Mouse (Mus musculus): ENCODE measurements around the gene Tmem167. TPM values are rescaled to one million over a fixed set of nuclear protein-coding genes. Genes with fewer than 3 reads are reported as not detected.
"Not testable (repeated sequence)": the region's sequence is repeated elsewhere in the genome, so short reads cannot be mapped to it uniquely, and the experiment has no call there.

Tmem167 gene
- polyA plus RNA-seq (2015; fragmentation: Nextera tagmentation; extraction: Ambion mirVana): 64.4 and 66.1 TPM in 2 replicates

- H3K4me3 ChIP-seq (replicated peaks): peak within 1 kb of the TSS; percentile 94
- no peaks in the 10 kb centered on the region for H3K4me1 ChIP-seq
- ATAC-seq (ENCODE audit: insufficient number of reproducible peaks, low FRiP score, low TSS enrichment, low read depth): peak; percentile 100
- peak within 1 kb of the TSS; percentile 93 for H3K27ac ChIP-seq (replicated peaks)
- H3K9me3 ChIP-seq (replicated peaks): no peaks in the 10 kb centered on the region
- H3K27me3 ChIP-seq: no peaks in the 10 kb centered on the region
- H3K9ac ChIP-seq: peak within 1 kb of the TSS; percentile 91
- WGBS: 3% methylated on average over 41 of the region's 41 CpGs
- peak within 1 kb of the TSS; percentile 89 for H3K4me2 ChIP-seq (replicated peaks)
- H3K36me3 ChIP-seq: no peaks in the 10 kb centered on the region
These were observed at the start of gene Tmem167, which contains the start of gene Xrcc4 for GRCm38 (mm10) chr13:90088962-90089824. Gene Tmem167, plus strand, starts transcription at chr13:90089123. Gene Xrcc4, minus strand, starts transcription at chr13:90089608.

- H3K36me3 ChIP-seq: no peaks in the 10 kb centered on the region
- H3K9me3 ChIP-seq (replicated peaks): no peaks in the 10 kb centered on the region
- no peak overlapping the region for H3K9ac ChIP-seq
- H3K27me3 ChIP-seq: no peaks in the 10 kb centered on the region
- WGBS: 26% methylated on average over 2 of the region's 2 CpGs
- no peak overlapping the region for H3K27ac ChIP-seq (replicated peaks)
- no peaks in the 10 kb centered on the region for H3K4me1 ChIP-seq
- H3K4me2 ChIP-seq (replicated peaks): no peak overlapping the region
- no peak overlapping the region for H3K4me3 ChIP-seq (replicated peaks)
- no peak for ATAC-seq (ENCODE audit: insufficient number of reproducible peaks, low FRiP score, low TSS enrichment, low read depth)
These were observed 49.3 kb upstream of the Tmem167 start for GRCm38 (mm10) chr13:90039613-90040012.

- no peak overlapping the region for H3K4me2 ChIP-seq (replicated peaks)
- no peaks in the 10 kb centered on the region for H3K4me1 ChIP-seq
- 79% methylated on average over 6 of the region's 6 CpGs for WGBS
- no peak overlapping the region for H3K9ac ChIP-seq
- no peak for ATAC-seq (ENCODE audit: insufficient number of reproducible peaks, low FRiP score, low TSS enrichment, low read depth)
- H3K36me3 ChIP-seq: no peaks in the 10 kb centered on the region
- H3K4me3 ChIP-seq (replicated peaks): no peak overlapping the region
- no peaks in the 10 kb centered on the region for H3K27me3 ChIP-seq
- H3K27ac ChIP-seq (replicated peaks): no peak overlapping the region
- H3K9me3 ChIP-seq (replicated peaks): no peaks in the 10 kb centered on the region
These were observed 37.2 kb upstream of the Tmem167 start for GRCm38 (mm10) chr13:90051735-90052134.

- 61% methylated on average over 3 of the region's 3 CpGs for WGBS
These were observed 36.5 kb upstream of the Tmem167 start for GRCm38 (mm10) chr13:90052408-90052807.

GRCm38 (mm10) chr13:90061877-90062276 is 27.0 kb upstream of the Tmem167 start:
- Histone ChIP-seq H3K36me3 (no peaks in the 10 kb centered on the region), H3K9ac (no peak overlapping the region), H3K4me1 (no peaks in the 10 kb centered on the region), H3K27me3 (no peaks in the 10 kb centered on the region), H3K4me2 (replicated peaks) (no peak overlapping the region), H3K9me3 (replicated peaks) (no peaks in the 10 kb centered on the region), H3K4me3 (replicated peaks) (no peak overlapping the region), H3K27ac (replicated peaks) (no peak overlapping the region)
- WGBS: 85% methylated on average over 1 of the region's 1 CpGs
- no peak for ATAC-seq (ENCODE audit: insufficient number of reproducible peaks, low FRiP score, low TSS enrichment, low read depth)

More at GRCm38 (mm10) chr13:90052408-90052807, 36.5 kb upstream of the Tmem167 start:
- Histone ChIP-seq H3K4me2 (replicated peaks) (no peak overlapping the region), H3K4me1 (no peaks in the 10 kb centered on the region), H3K27ac (replicated peaks) (no peak overlapping the region), H3K9me3 (replicated peaks) (no peaks in the 10 kb centered on the region), H3K4me3 (replicated peaks) (no peak overlapping the region), H3K36me3 (no peaks in the 10 kb centered on the region), H3K9ac (no peak overlapping the region), H3K27me3 (no peaks in the 10 kb centered on the region)
- ATAC-seq (ENCODE audit: insufficient number of reproducible peaks, low FRiP score, low TSS enrichment, low read depth): no peak

- H3K9ac ChIP-seq: peak overlapping the region; percentile 91
- peak; percentile 74 for ATAC-seq (ENCODE audit: insufficient number of reproducible peaks, low FRiP score, low TSS enrichment, low read depth)
- H3K4me3 ChIP-seq (replicated peaks): peak overlapping the region; percentile 94
- H3K27ac ChIP-seq (replicated peaks): peak overlapping the region; percentile 93
- no peaks in the 10 kb centered on the region for H3K9me3 ChIP-seq (replicated peaks)
- peak overlapping the region; percentile 89 for H3K4me2 ChIP-seq (replicated peaks)
- no peaks in the 10 kb centered on the region for H3K36me3 ChIP-seq
- H3K4me1 ChIP-seq: no peaks in the 10 kb centered on the region
- WGBS: 0% methylated on average over 27 of the region's 27 CpGs
- H3K27me3 ChIP-seq: no peaks in the 10 kb centered on the region
These were observed 881 bp downstream of the Tmem167 start for GRCm38 (mm10) chr13:90089825-90090183.

GRCm38 (mm10) chr13:90101514-90101913 is 12.6 kb downstream of the Tmem167 start:
- H3K9ac ChIP-seq: no peak overlapping the region
- H3K4me2 ChIP-seq (replicated peaks): no peak overlapping the region
- H3K4me1 ChIP-seq: no peaks in the 10 kb centered on the region
- H3K27ac ChIP-seq (replicated peaks): no peak overlapping the region
- H3K36me3 ChIP-seq: peaks cover 28% of the 10 kb centered on the region
- no peaks in the 10 kb centered on the region for H3K9me3 ChIP-seq (replicated peaks)
- H3K27me3 ChIP-seq: no peaks in the 10 kb centered on the region
- H3K4me3 ChIP-seq (replicated peaks): no peak overlapping the region
- no peak for ATAC-seq (ENCODE audit: insufficient number of reproducible peaks, low FRiP score, low TSS enrichment, low read depth)

GRCm38 (mm10) chr13:90106139-90106538 is 17.2 kb downstream of the Tmem167 start:
- no peak overlapping the region for H3K9ac ChIP-seq
- no peaks in the 10 kb centered on the region for H3K4me1 ChIP-seq
- ATAC-seq (ENCODE audit: insufficient number of reproducible peaks, low FRiP score, low TSS enrichment, low read depth): no peak
- no peaks in the 10 kb centered on the region for H3K27me3 ChIP-seq
- H3K27ac ChIP-seq (replicated peaks): no peak overlapping the region
- H3K4me2 ChIP-seq (replicated peaks): no peak overlapping the region
- WGBS: 94% methylated on average over 7 of the region's 7 CpGs
- no peak overlapping the region for H3K4me3 ChIP-seq (replicated peaks)
- H3K9me3 ChIP-seq (replicated peaks): no peaks in the 10 kb centered on the region
- peaks cover 28% of the 10 kb centered on the region for H3K36me3 ChIP-seq

GRCm38 (mm10) chr13:90108746-90109145 is 19.8 kb downstream of the Tmem167 start:
- H3K4me1 ChIP-seq; H3K9ac ChIP-seq; H3K9me3 ChIP-seq (replicated peaks); H3K4me3 ChIP-seq (replicated peaks); ATAC-seq (ENCODE audit: insufficient number of reproducible peaks, low FRiP score, low TSS enrichment, low read depth); H3K27me3 ChIP-seq; H3K4me2 ChIP-seq (replicated peaks); H3K27ac ChIP-seq (replicated peaks): not testable (repeated sequence)
- 94% methylated on average over 5 of the region's 5 CpGs for WGBS
- H3K36me3 ChIP-seq: peaks cover 23% of the 10 kb centered on the region

- Histone ChIP-seq H3K36me3 (no peaks in the 10 kb centered on the region), H3K9me3 (replicated peaks) (no peaks in the 10 kb centered on the region), H3K4me2 (replicated peaks) (no peak overlapping the region), H3K4me1 (no peaks in the 10 kb centered on the region), H3K9ac (no peak overlapping the region), H3K27ac (replicated peaks) (no peak overlapping the region), H3K4me3 (replicated peaks) (no peak overlapping the region), H3K27me3 (no peaks in the 10 kb centered on the region)
- no peak for ATAC-seq (ENCODE audit: insufficient number of reproducible peaks, low FRiP score, low TSS enrichment, low read depth)
- whole genome bisulfite sequencing: 70% methylated on average over 1 of the region's 1 CpGs
These were observed 22.8 kb downstream of the Tmem167 start for GRCm38 (mm10) chr13:90111681-90112080.

- Histone ChIP-seq H3K4me2 (replicated peaks) (no peak overlapping the region), H3K9ac (no peak overlapping the region), H3K27ac (replicated peaks) (0 out of 2 replicates have a peak overlapping the region, but pooled peaks have one; percentile 11), H3K36me3 (no peaks in the 10 kb centered on the region), H3K4me1 (no peaks in the 10 kb centered on the region), H3K9me3 (replicated peaks) (no peaks in the 10 kb centered on the region), H3K27me3 (no peaks in the 10 kb centered on the region), H3K4me3 (replicated peaks) (no peak overlapping the region)
- 79% methylated on average over 3 of the region's 3 CpGs for WGBS
- ATAC-seq (ENCODE audit: insufficient number of reproducible peaks, low FRiP score, low TSS enrichment, low read depth): no peak
These were observed 47.4 kb downstream of the Tmem167 start for GRCm38 (mm10) chr13:90136156-90136910.
